ENCODE assay signal across 14 mouse cellular contexts in the genomic region with DNA sequence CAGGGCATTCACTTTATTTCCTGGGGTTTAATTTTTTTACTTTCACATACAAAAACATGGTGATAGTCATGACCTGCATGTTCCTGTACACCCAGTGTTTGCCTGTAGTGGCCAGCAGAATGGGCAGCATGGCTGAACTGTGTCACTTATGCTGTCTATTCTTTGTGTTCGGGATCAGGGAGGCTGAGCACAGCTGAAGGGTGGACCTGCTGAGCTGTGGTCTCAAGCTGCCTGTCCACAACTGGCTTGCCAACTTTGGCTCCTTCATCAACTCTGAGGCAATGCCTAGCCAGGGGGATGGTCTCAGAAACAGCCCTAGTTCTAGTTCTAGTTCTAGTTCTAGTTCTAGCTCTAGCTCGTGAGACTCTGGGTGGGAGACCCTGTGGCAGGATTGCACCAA.
DNase-seq lines count a peak whose midpoint lies in the region; ATAC-seq lines count a peak whose summit lies in the region.
"Had no signal": no experiment of that assay in that cellular context is flagged by ENCODE, and none has a peak within 500 bp of the region (broad histone marks: within the 10 kb centered on the region; RNA-seq: fewer than 3 reads in every experiment).

No protein-coding gene starts in this region.

- H3K27ac ChIP-seq in heart, embryonic 13.5 days (replicated peaks), result peak overlapping the region; percentile 50; the same call in 1 of the 2 replicates
- H3K27ac ChIP-seq in limb, embryonic 15.5 days, result 0 out of 2 replicates have a peak overlapping the region, but pooled peaks have one; percentile 11
- H3K27ac ChIP-seq in limb, embryonic 10.5 days, result no peak overlapping the region
- peak overlapping the region; percentile 51 for H3K27ac ChIP-seq in midbrain, embryonic 13.5 days
- peak overlapping the region; percentile 60 for H3K27ac ChIP-seq in midbrain, embryonic 16.5 days (ENCODE audit: low read length)
- H3K27ac ChIP-seq: kidney, embryonic 15.5 days; limb, embryonic 13.5 days; liver, embryonic 14.5 days; lung, embryonic 15.5 days had no signal

- H3K36me3 ChIP-seq in heart, embryonic 13.5 days, result peaks cover 8% of the 10 kb centered on the region; the same call in 1 of the 2 replicates
- H3K36me3 ChIP-seq in limb, embryonic 15.5 days, result no peaks in the 10 kb centered on the region
- H3K36me3 ChIP-seq in limb, embryonic 10.5 days, result no peaks in the 10 kb centered on the region; the same call in 1 of the 2 replicates
- H3K36me3 ChIP-seq in midbrain, embryonic 13.5 days, result no peaks in the 10 kb centered on the region
- H3K36me3 ChIP-seq in midbrain, embryonic 16.5 days (ENCODE audit: control insufficient read depth, insufficient read depth, low read length), result no peaks in the 10 kb centered on the region
- H3K36me3 ChIP-seq: lung, embryonic 15.5 days had no signal

- intact Hi-C loops in heart, postnatal 10 days (cut with DNase I), result no loop called here

- no peak overlapping the region for H3K4me3 ChIP-seq in heart, embryonic 13.5 days
- no peak overlapping the region for H3K4me3 ChIP-seq in limb, embryonic 15.5 days
- H3K4me3 ChIP-seq in limb, embryonic 10.5 days, result no peak overlapping the region
- H3K4me3 ChIP-seq in midbrain, embryonic 13.5 days (replicated peaks), result no peak overlapping the region
- H3K4me3 ChIP-seq in midbrain, embryonic 16.5 days (ENCODE audit: low read depth, low read length), result no peak overlapping the region
- H3K4me3 ChIP-seq: kidney, embryonic 15.5 days; limb, embryonic 13.5 days; lung, embryonic 15.5 days had no signal

- ATAC-seq in heart, embryonic 13.5 days (ENCODE audit: extremely low read depth, insufficient number of reproducible peaks, low FRiP score, low TSS enrichment), result no peak
- no peak for ATAC-seq in limb, embryonic 15.5 days (ENCODE audit: insufficient number of reproducible peaks, low FRiP score, low TSS enrichment, low read depth)
- peak; percentile 9; the same call in 1 of the 2 replicates for ATAC-seq in midbrain, embryonic 13.5 days
- ATAC-seq in midbrain, embryonic 16.5 days, result no peak
- ATAC-seq in frontal cortex, adult (ENCODE audit: low TSS enrichment), result no peak
- ATAC-seq: intestine, postnatal 0 days had no signal

- no peak for DNase-seq in heart, postnatal 10 days
- no peak for DNase-seq in limb, embryonic 10.5 days (ENCODE audit: low spot score)
- no peak for DNase-seq in thymus, postnatal 25 days
- DNase-seq: thymus, postnatal 4 days had no signal

- H3K4me1 ChIP-seq in heart, embryonic 13.5 days, result peaks cover 43% of the 10 kb centered on the region
- H3K4me1 ChIP-seq in limb, embryonic 15.5 days, result peaks cover 9% of the 10 kb centered on the region
- peaks cover 5% of the 10 kb centered on the region; the same call in 1 of the 2 replicates for H3K4me1 ChIP-seq in limb, embryonic 10.5 days
- peaks cover 17% of the 10 kb centered on the region for H3K4me1 ChIP-seq in midbrain, embryonic 13.5 days (replicated peaks)
- H3K4me1 ChIP-seq in midbrain, embryonic 16.5 days (ENCODE audit: control insufficient read depth, insufficient read depth, low read length), result peaks cover 12% of the 10 kb centered on the region; the same call in 1 of the 2 replicates
- H3K4me1 ChIP-seq: lung, embryonic 15.5 days had no signal

- H3K27me3 ChIP-seq in heart, embryonic 13.5 days (replicated peaks), result no peaks in the 10 kb centered on the region
- no peaks in the 10 kb centered on the region for H3K27me3 ChIP-seq in limb, embryonic 15.5 days
- H3K27me3 ChIP-seq in limb, embryonic 10.5 days (ENCODE audit: low read depth, poor library complexity, severe bottlenecking), result no peaks in the 10 kb centered on the region
- H3K27me3 ChIP-seq in midbrain, embryonic 13.5 days, result no peaks in the 10 kb centered on the region
- no peaks in the 10 kb centered on the region for H3K27me3 ChIP-seq in midbrain, embryonic 16.5 days (ENCODE audit: control insufficient read depth, insufficient read depth, low read depth, low read length)
- H3K27me3 ChIP-seq: kidney, embryonic 15.5 days; limb, embryonic 13.5 days; lung, embryonic 15.5 days had no signal

- H3K9me3 ChIP-seq in heart, embryonic 13.5 days, result no peaks in the 10 kb centered on the region
- no peaks in the 10 kb centered on the region for H3K9me3 ChIP-seq in limb, embryonic 15.5 days
- no peaks in the 10 kb centered on the region for H3K9me3 ChIP-seq in limb, embryonic 10.5 days (replicated peaks)
- H3K9me3 ChIP-seq in midbrain, embryonic 13.5 days, result no peaks in the 10 kb centered on the region
- no peaks in the 10 kb centered on the region for H3K9me3 ChIP-seq in midbrain, embryonic 16.5 days (replicated peaks; ENCODE audit: control insufficient read depth, low read length, poor library complexity, severe bottlenecking)
- H3K9me3 ChIP-seq: kidney, embryonic 15.5 days; limb, embryonic 13.5 days; lung, embryonic 15.5 days had no signal

- 75% methylated on average over 2 of the region's 2 CpGs for WGBS in heart, embryonic 13.5 days
- 91% methylated on average over 2 of the region's 2 CpGs for WGBS in limb, embryonic 15.5 days
- WGBS in limb, embryonic 10.5 days, result 87% methylated on average over 2 of the region's 2 CpGs
- WGBS in midbrain, embryonic 13.5 days, result 79% methylated on average over 2 of the region's 2 CpGs
- WGBS in midbrain, embryonic 16.5 days, result 69% methylated on average over 2 of the region's 2 CpGs

- H3K9ac ChIP-seq in heart, embryonic 13.5 days, result no peak overlapping the region
- no peak overlapping the region for H3K9ac ChIP-seq in limb, embryonic 15.5 days
- no peak overlapping the region for H3K9ac ChIP-seq in midbrain, embryonic 13.5 days (replicated peaks)
- H3K9ac ChIP-seq in midbrain, embryonic 16.5 days (ENCODE audit: low read depth, low read length), result no peak overlapping the region
- H3K9ac ChIP-seq: kidney, embryonic 15.5 days; limb, embryonic 13.5 days; liver, embryonic 14.5 days; lung, embryonic 15.5 days had no signal

- no peak overlapping the region for H3K4me2 ChIP-seq in heart, embryonic 13.5 days
- no peak overlapping the region for H3K4me2 ChIP-seq in limb, embryonic 15.5 days
- H3K4me2 ChIP-seq in midbrain, embryonic 13.5 days (replicated peaks), result no peak overlapping the region
- H3K4me2 ChIP-seq in midbrain, embryonic 16.5 days (ENCODE audit: low read length), result no peak overlapping the region
- H3K4me2 ChIP-seq: kidney, embryonic 15.5 days; limb, embryonic 13.5 days; lung, embryonic 15.5 days had no signal
